Mouse (Mus musculus): ENCODE data around the gene Zfp622. TPM values are rescaled to one million over a fixed set of nuclear protein-coding genes. Genes with fewer than 3 reads are reported as not detected.

Zfp622 gene
- polyA plus RNA-seq, 1 experiment from 2014 or later = 31.0 TPM

Small RNA genes within 50 kb of the gene (microRNA-seq; reads per million reads assigned to microRNA genes)
- not detected for gene Mir7212

Other genes starting within 250 kb of the Zfp622 start
- gene Retreg1, start 141.2 kb upstream of the Zfp622 start, polyA plus RNA-seq (2016; fragmentation: Nextera tagmentation; extraction: Ambion mirVana) = 20.2 and 38.4 TPM in 2 replicates

Measured in heart, embryonic 10.5 days (tissue).